Mouse (Mus musculus) kidney, embryonic 15.5 days (tissue): ENCODE results near the gene Adcyap1r1. TPM values are rescaled to one million over a fixed set of nuclear protein-coding genes. Genes with fewer than 3 reads are reported as not detected.

Experiments used
- ATAC-seq: fragments of 200-750 bp; cut with Nextera tagmentation; replicated peaks from 2 replicates; pipeline ENCODE4 v1.8.0; 2017; ENCODE audit warnings: moderate TSS enrichment; ENCODE audit not compliant: low FRiP score
- H3K27ac ChIP-seq: fragments of 300-500 bp; sonication (generic); 2 replicates; pipeline ENCODE4 v1.5.1; 2015; ENCODE audit warnings: mild to moderate bottlenecking, inconsistent platforms
- H3K27me3 ChIP-seq: fragments of 300-500 bp; sonication (generic); 2 replicates; pipeline ENCODE4 v1.6.1; 2015; ENCODE audit warnings: inconsistent platforms
- H3K36me3 ChIP-seq: fragments of 300-500 bp; sonication (generic); 2 replicates; pipeline ENCODE4 v1.6.1; 2015; ENCODE audit warnings: inconsistent platforms
- H3K4me1 ChIP-seq: fragments of 300-500 bp; sonication (generic); 2 replicates; pipeline ENCODE4 v1.6.1; 2015; ENCODE audit warnings: inconsistent platforms
- H3K4me2 ChIP-seq: fragments of 300-500 bp; sonication (generic); 2 replicates; pipeline ENCODE4 v1.6.1; 2015; ENCODE audit warnings: moderate library complexity, mild to moderate bottlenecking, inconsistent platforms
- H3K4me3 ChIP-seq: fragments of 300-500 bp; sonication (generic); replicated peaks from 2 replicates; pipeline ENCODE4 v1.5.1; 2015; ENCODE audit warnings: mild to moderate bottlenecking, inconsistent platforms
- H3K9ac ChIP-seq: fragments of 300-500 bp; sonication (generic); 2 replicates; pipeline ENCODE4 v1.6.1; 2015; ENCODE audit warnings: mild to moderate bottlenecking, inconsistent platforms
- H3K9me3 ChIP-seq: fragments of 300-500 bp; sonication (generic); replicated peaks from 2 replicates; pipeline ENCODE4 v1.6.1; 2016; ENCODE audit warnings: inconsistent platforms
- WGBS: fragments of 180-500 bp; shearing (Covaris S2); methylation state at CpG from one replicate; pipeline ENCODE4 v1.1.7; 2015; ENCODE audit warnings: mixed read lengths; 5-methylcytosine and 5-hydroxymethylcytosine counted together
- polyA plus RNA-seq: library from polyadenylated mRNA; unstranded; fragments of >200 nt; fragmentation: Nextera tagmentation; extraction: Ambion mirVana; gene quantifications from 2 replicates; pipeline ENCODE4 v1.2.1, GENCODE M21; 2015

Adcyap1r1 gene
- polyA plus RNA-seq, 1 experiment from 2014 or later = 3.1 TPM

DNA sequence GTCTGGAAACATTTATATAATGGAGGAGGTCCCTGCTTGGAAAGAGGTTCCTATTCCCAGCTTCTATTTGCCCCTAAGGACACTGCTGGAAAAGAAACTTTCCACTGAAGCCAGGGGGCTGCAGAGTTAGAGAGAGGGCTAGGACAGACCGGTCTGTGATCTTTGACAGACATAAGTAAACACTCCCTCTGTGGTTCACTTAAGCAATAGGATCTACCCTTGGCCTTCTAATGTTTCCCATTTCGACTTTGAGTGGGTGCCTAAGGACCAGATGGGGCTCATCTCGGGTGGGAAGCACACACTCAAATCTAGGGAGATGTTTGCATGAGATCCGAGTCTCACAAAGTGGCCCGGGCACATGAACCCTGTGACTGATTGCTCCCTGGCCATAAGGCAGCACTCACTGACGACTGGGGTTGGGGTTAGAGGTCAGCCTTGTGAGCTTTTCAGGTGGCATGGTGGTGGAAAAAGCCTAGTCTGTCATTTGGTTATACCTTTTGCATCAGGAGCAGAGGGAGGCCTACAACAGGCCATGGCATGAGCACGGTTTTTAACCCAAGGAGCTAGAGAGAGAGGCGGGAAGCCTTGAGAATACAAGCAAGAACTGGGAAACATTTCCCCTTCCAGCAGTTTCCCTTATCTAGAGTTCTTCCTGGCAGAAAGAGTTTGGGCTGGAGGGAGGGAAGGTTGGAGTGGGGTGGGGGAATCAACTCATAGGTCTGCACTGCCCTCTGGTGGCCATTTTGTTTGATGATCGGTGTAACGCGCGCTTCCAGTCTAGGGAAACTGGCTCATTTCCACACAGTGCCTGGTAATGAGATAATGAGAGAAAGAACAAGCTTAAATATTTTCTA is 59.7 kb downstream of the Adcyap1r1 start:
- 0 out of 2 replicates have a peak, but pooled peaks cover 3% of the 10 kb centered on the region for H3K4me1 ChIP-seq
- no peaks in the 10 kb centered on the region for H3K9me3 ChIP-seq
- H3K36me3 ChIP-seq = no peaks in the 10 kb centered on the region
- no peak overlapping the region for H3K4me2 ChIP-seq
- H3K27ac ChIP-seq = no peak overlapping the region
- ATAC-seq = peak; percentile 76
- H3K9ac ChIP-seq = no peak overlapping the region
- 19% methylated on average over 12 of the region's 12 CpGs for WGBS
- no peak overlapping the region for H3K4me3 ChIP-seq
- H3K27me3 ChIP-seq = no peaks in the 10 kb centered on the region

DNA sequence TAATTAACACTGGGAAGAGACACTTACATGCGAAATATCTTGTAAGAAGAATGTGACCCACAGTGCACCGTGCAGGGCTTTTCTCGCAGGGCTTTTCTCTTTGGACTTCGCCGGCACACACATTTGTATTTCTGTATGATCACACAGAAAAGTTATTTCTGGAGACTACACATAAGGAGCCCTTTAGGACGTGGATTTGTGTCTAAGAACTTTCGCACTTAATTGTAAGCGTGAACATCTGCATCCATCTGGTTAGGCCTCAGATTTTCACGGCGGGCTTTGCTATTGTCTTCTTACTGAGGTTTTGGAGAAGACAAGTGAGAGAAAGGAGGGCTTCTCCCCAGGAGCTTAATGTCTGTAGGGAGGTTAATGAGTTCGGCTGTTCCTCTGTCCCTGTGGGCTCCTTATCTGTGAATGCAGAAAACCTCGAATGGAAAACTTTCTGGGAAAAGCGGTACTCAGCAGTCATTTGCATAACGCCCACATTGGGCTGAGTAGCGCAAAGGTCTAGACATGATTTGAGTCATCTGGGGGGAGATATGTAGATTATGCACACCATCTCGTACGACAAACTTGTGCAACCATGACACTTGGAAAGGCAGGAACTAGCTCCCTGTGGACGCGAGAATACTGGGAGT is 60.4 kb downstream of the Adcyap1r1 start:
- H3K9me3 ChIP-seq = no peaks in the 10 kb centered on the region
- no peaks in the 10 kb centered on the region for H3K27me3 ChIP-seq
- H3K4me2 ChIP-seq = no peak overlapping the region
- no peak overlapping the region for H3K4me3 ChIP-seq
- no peak for ATAC-seq
- H3K27ac ChIP-seq = no peak overlapping the region
- H3K36me3 ChIP-seq = no peaks in the 10 kb centered on the region
- H3K4me1 ChIP-seq = 0 out of 2 replicates have a peak, but pooled peaks cover 3% of the 10 kb centered on the region
- WGBS = 60% methylated on average over 19 of the region's 19 CpGs
- no peak overlapping the region for H3K9ac ChIP-seq

DNA sequence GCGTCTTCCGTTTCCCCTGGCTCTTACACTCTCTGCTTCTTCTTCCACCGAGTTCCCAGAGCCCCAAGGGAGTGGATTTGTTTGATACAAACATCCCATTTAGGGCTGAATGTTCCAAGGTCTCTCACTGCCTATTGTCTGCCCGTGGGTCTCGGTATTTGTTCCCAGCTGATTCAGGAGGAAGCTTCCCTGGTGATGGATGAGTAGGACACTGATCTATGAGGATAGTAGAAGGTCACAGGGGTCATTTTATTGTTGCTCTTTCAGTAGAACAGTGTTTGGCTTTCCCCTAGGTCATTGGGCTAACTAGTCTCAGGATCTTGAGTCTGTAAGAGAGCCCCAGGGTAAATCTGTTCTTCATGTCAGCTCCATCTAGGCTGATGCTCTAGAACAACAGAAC is 61.7 kb downstream of the Adcyap1r1 start:
- 65% methylated on average over 5 of the region's 5 CpGs for WGBS
- no peak for ATAC-seq
- no peak overlapping the region for H3K4me2 ChIP-seq
- 0 out of 2 replicates have a peak, but pooled peaks cover 3% of the 10 kb centered on the region for H3K4me1 ChIP-seq
- no peaks in the 10 kb centered on the region for H3K9me3 ChIP-seq
- H3K27me3 ChIP-seq = no peaks in the 10 kb centered on the region
- H3K27ac ChIP-seq = no peak overlapping the region
- no peak overlapping the region for H3K9ac ChIP-seq
- no peaks in the 10 kb centered on the region for H3K36me3 ChIP-seq
- no peak overlapping the region for H3K4me3 ChIP-seq

DNA sequence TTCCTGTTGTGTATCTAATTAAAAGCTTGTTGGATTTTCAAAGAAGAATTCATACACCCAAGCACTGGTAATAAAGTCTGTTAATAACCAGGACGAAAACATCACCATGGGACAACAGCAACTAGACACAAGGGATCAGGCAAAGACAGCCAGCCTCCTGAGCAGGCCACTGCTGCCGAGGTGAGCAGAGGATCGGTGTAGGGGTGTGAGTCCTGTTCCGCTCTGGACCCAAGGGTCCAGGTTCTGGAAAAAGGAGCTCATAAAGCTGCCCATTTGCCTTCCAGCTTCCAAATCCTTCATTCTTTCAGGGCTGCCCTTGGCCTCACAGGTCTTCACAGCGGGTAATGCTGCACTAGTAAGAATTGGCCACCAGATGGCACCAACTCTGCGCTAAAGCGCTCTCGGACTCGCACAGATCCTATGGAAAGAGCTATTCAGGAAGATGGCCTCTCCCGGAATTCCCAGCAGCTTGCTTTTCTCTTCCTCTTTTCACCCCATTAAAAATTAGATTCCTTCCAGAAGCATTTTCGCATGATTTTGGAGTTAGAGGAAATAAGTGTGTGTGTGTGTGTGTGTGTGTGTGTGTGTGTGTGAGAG is 67.9 kb downstream of the Adcyap1r1 start:
- Histone ChIP-seq H3K36me3 (no peaks in the 10 kb centered on the region), H3K9me3 (no peaks in the 10 kb centered on the region), H3K4me3 (no peak overlapping the region), H3K27ac (no peak overlapping the region), H3K4me2 (peak overlapping the region; percentile 44), H3K9ac (no peak overlapping the region), H3K4me1 (no peaks in the 10 kb centered on the region), H3K27me3 (no peaks in the 10 kb centered on the region; the same call in 1 of the 2 replicates)
- WGBS = 14% methylated on average over 11 of the region's 11 CpGs
- ATAC-seq = peak; percentile 88

DNA sequence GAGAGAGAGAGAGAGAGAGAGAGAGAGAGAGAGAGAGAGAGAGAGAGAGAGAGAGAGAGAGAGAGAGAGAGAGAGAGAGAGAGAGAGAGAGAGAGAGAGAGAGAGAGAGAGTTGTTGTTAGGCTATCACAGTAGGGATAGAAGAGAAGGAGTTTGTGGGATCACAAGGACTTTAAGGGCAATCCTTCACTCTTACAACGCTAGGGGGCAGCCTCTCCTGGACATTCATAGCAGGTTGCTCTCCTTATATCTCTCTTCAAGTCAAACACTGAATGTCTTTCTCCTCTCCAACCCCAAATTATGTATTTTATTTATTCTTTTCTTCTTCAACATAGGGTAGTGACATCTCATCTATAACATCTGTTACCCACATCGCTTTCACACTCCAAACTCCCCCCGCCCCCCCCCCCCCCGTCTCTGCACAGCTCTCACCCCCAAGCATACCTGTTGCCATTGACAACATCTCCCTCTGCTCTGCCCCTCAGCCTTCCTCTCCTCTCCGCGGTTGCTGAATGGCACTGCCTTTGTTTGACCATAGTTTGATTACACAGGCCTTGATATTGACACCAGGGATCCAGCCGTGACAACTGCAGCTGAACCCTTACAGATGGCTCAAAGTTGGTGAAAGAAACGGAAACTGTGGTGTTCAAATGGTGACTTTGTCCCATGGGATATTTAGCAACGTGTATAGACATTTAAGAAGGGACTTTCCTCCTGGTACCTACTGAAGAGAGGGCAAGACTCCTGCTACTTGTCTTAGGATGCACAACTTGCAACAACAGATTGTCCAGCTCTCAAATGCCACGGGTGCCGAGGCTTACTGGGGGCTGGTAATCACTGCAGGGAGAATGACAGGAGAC is 68.7 kb downstream of the Adcyap1r1 start:
- peak; percentile 69 for ATAC-seq
- H3K9ac ChIP-seq = no peak overlapping the region
- H3K9me3 ChIP-seq = no peaks in the 10 kb centered on the region
- no peaks in the 10 kb centered on the region for H3K36me3 ChIP-seq
- peak overlapping the region; percentile 44 for H3K4me2 ChIP-seq
- H3K27me3 ChIP-seq = no peaks in the 10 kb centered on the region; the same call in 1 of the 2 replicates
- no peak overlapping the region for H3K27ac ChIP-seq
- 53% methylated on average over 10 of the region's 11 CpGs for WGBS
- no peak overlapping the region for H3K4me3 ChIP-seq
- H3K4me1 ChIP-seq = no peaks in the 10 kb centered on the region

DNA sequence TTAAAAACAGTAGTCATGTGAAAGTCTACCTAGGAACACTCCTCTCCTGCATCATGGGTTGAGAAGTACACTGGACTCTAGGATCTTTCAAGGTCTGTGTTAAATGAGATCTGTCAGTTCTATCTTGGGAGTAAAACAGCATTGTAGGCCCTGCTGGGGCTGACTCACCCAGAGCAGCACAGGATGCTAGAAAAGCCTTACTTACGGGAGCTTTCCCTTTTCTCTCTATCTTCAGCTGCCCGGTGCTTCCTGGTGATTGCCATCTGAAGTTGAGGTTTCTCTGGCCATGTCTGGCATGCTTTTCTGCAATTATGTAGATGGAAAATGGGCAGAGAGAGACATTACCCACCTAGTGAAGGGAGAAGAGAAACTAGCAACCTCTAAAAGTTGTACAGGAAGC is 84.7 kb downstream of the Adcyap1r1 start:
- 85% methylated on average over 2 of the region's 2 CpGs for WGBS
- Histone ChIP-seq H3K9ac (no peak overlapping the region), H3K27me3 (no peaks in the 10 kb centered on the region), H3K4me2 (no peak overlapping the region), H3K4me1 (no peaks in the 10 kb centered on the region), H3K4me3 (no peak overlapping the region), H3K9me3 (no peaks in the 10 kb centered on the region), H3K27ac (no peak overlapping the region), H3K36me3 (no peaks in the 10 kb centered on the region)
- ATAC-seq = no peak

DNA sequence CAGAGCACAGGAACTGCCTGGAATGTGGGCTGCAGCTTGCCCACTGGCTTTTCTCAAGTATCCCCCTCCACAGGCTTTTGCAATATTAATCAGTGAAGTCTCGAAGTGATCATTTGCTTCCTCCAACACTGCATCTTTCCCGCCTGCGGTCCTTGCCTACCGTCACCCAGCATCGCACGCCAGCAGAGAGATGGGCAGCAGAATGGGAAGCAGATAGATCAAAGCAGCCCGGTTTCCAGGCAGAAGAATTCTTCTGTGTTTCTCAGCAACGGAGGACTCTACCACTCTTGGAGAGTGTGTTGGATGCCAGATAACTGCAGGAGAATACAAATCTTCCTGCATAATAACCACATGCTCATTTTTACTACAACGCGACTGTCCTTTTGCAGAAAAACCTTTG is 87.4 kb downstream of the Adcyap1r1 start:
- WGBS = 75% methylated on average over 10 of the region's 10 CpGs
- Histone ChIP-seq H3K4me1 (no peaks in the 10 kb centered on the region), H3K27ac (no peak overlapping the region), H3K36me3 (no peaks in the 10 kb centered on the region), H3K27me3 (no peaks in the 10 kb centered on the region), H3K4me3 (no peak overlapping the region), H3K9me3 (no peaks in the 10 kb centered on the region), H3K9ac (no peak overlapping the region), H3K4me2 (no peak overlapping the region)
- no peak for ATAC-seq

DNA sequence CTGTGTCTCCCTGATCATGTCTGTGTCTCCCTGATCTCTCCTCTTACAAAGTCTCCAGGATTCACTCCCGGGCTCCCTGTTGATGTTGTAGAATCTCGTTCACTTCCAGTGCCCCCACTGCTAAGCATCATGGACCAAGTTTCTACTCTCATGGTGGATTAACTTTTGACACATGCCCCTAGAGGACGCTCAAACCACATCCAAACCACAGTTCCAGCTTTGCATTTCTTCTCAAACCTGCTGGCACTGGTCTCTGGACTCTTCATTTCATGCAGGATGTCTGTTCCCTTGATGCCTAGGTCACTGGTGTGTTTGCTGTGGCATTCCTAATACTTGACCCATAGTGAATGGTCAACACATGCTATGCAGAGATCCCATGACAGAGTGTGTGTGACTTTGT is 90.6 kb downstream of the Adcyap1r1 start:
- Histone ChIP-seq H3K27me3 (no peaks in the 10 kb centered on the region), H3K9ac (no peak overlapping the region), H3K9me3 (no peaks in the 10 kb centered on the region), H3K27ac (no peak overlapping the region), H3K4me1 (no peaks in the 10 kb centered on the region), H3K4me3 (no peak overlapping the region), H3K36me3 (no peaks in the 10 kb centered on the region), H3K4me2 (no peak overlapping the region)
- WGBS = 59% methylated on average over 3 of the region's 3 CpGs
- no peak for ATAC-seq

DNA sequence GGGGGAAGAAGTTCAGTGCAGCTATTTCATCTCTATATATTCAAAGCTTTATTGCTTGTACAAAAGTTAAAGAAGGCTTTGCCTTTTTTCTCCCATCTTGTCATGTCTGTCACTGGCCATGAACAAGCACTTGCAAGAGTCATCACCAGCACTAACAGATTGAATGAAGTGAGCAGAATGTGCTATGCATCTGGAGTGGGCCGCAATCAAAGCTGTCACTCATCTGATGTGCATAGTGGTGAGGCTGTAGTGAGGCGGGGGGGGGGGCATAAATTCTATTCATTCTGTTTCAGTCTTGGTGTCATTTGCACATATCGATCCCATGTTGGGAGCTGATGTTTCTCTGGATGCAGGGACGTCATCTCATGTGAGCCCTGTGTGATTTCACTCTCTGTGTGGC is 91.6 kb downstream of the Adcyap1r1 start:
- Histone ChIP-seq H3K9ac (no peak overlapping the region), H3K4me3 (no peak overlapping the region), H3K36me3 (no peaks in the 10 kb centered on the region), H3K27ac (no peak overlapping the region), H3K9me3 (no peaks in the 10 kb centered on the region), H3K4me2 (no peak overlapping the region), H3K4me1 (no peaks in the 10 kb centered on the region), H3K27me3 (no peaks in the 10 kb centered on the region)
- 88% methylated on average over 4 of the region's 4 CpGs for WGBS
- ATAC-seq = no peak

DNA sequence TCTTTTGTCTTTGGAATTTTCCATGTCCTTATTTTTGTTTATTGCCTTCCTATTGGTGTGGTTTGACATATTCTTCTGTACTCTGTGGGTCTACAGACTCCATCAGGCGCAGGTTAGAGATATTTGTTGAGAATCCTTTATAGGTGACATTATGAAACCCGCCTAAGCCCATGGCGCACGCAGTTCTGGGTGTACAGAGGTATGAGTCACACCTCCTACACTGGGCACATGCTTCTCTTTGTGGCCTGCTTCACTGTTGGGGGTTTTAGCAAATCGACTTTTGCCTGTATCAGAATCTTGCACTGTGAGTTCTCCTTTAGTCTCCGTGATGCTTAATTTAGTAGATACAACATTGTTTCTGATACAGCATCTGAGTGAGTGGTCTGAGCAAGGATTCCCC is 97.4 kb downstream of the Adcyap1r1 start:
- H3K36me3 ChIP-seq = no peaks in the 10 kb centered on the region
- H3K9me3 ChIP-seq = no peaks in the 10 kb centered on the region
- no peaks in the 10 kb centered on the region for H3K27me3 ChIP-seq
- no peak overlapping the region for H3K4me3 ChIP-seq
- ATAC-seq = no peak
- H3K4me2 ChIP-seq = no peak overlapping the region
- 90% methylated on average over 6 of the region's 6 CpGs for WGBS
- H3K27ac ChIP-seq = no peak overlapping the region
- no peak overlapping the region for H3K9ac ChIP-seq
- no peaks in the 10 kb centered on the region for H3K4me1 ChIP-seq

DNA sequence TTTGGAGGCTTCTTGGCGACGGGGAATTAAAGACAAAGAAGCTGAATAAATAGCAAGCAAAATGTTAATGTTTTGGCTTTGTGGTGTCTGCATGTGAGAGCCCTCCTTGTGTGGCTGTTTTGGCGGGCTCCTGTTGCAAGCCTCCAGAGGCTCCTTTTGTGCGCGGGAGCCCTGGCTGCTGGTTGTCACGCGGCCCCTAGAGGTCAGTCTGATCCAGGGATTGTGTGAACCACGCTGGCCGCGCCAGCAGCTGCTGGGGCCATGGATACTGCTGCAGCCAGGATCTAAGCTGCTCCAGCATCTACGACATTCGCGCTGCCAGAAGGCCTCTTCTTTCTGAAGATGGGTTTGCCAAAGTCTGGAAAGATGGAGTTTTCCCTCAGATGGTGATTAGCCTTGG is 99.1 kb downstream of the Adcyap1r1 start:
- no peak overlapping the region for H3K4me3 ChIP-seq
- no peak overlapping the region for H3K27ac ChIP-seq
- H3K27me3 ChIP-seq = no peaks in the 10 kb centered on the region
- WGBS = 43% methylated on average over 13 of the region's 13 CpGs
- H3K9ac ChIP-seq = no peak overlapping the region
- no peaks in the 10 kb centered on the region for H3K4me1 ChIP-seq
- no peak overlapping the region for H3K4me2 ChIP-seq
- H3K36me3 ChIP-seq = no peaks in the 10 kb centered on the region
- no peaks in the 10 kb centered on the region for H3K9me3 ChIP-seq
- no peak for ATAC-seq
